Mouse (Mus musculus) heart, embryonic 16.5 days (tissue): ENCODE measurements around the gene Caly. TPM values are rescaled to one million over a fixed set of nuclear protein-coding genes. Genes with fewer than 3 reads are reported as not detected.

ENCODE experiments used
- ATAC-seq: fragments of 200-750 bp; cut with Nextera tagmentation; replicated peaks from 2 replicates; pipeline ENCODE4 v1.8.0; 2017; ENCODE audit warnings: moderate number of reproducible peaks; ENCODE audit not compliant: insufficient read depth, low FRiP score; ENCODE audit errors: extremely low read depth
- H3K27ac ChIP-seq: fragments of 300-500 bp; sonication (generic); 2 replicates; pipeline ENCODE4 v1.5.1; 2014; ENCODE audit warnings: mild to moderate bottlenecking, low read length, control low read depth, moderate library complexity
- H3K27me3 ChIP-seq: fragments of 300-500 bp; sonication (generic); 2 replicates; pipeline ENCODE4 v1.6.1; 2014; ENCODE audit warnings: low read length, mixed read lengths; ENCODE audit not compliant: control insufficient read depth, insufficient read depth
- H3K36me3 ChIP-seq: fragments of 300-500 bp; sonication (generic); 2 replicates; pipeline ENCODE4 v1.6.1; 2014; ENCODE audit not compliant: control insufficient read depth, insufficient read depth
- H3K4me1 ChIP-seq: fragments of 300-500 bp; sonication (generic); 2 replicates; pipeline ENCODE4 v1.6.1; 2014; ENCODE audit warnings: low read length, mixed read lengths; ENCODE audit not compliant: control insufficient read depth, insufficient read depth
- H3K4me2 ChIP-seq: fragments of 300-500 bp; sonication (generic); 2 replicates; pipeline ENCODE4 v1.6.1; 2014; ENCODE audit warnings: low read depth, mild to moderate bottlenecking, control low read depth, low read length
- H3K4me3 ChIP-seq: fragments of 300-500 bp; sonication (generic); 2 replicates; pipeline ENCODE4 v1.5.1; 2014; ENCODE audit warnings: mild to moderate bottlenecking, control low read depth, low read length
- H3K9ac ChIP-seq: fragments of 300-500 bp; sonication (generic); 2 replicates; pipeline ENCODE4 v1.6.1; 2014; ENCODE audit warnings: low read length, control low read depth
- H3K9me3 ChIP-seq: fragments of 300-500 bp; sonication (generic); replicated peaks from 2 replicates; pipeline ENCODE4 v1.6.1; 2016; ENCODE audit warnings: low read length; ENCODE audit not compliant: control insufficient read depth
- WGBS: fragments of 180-500 bp; shearing (Covaris S2); extraction: QIAGEN DNeasy Blood & Tissue Kit; methylation state at CpG from one replicate; pipeline ENCODE4 v1.1.7; 2014; 5-methylcytosine and 5-hydroxymethylcytosine counted together
- polyA plus RNA-seq: library from polyadenylated mRNA; unstranded; fragments of >200 nt; fragmentation: Nextera tagmentation; extraction: Ambion mirVana; gene quantifications from 2 replicates; pipeline ENCODE4 v1.2.1, GENCODE M21; 2015

Gene Caly
- polyA plus RNA-seq, 1 experiment from 2014 or later = 0.66 TPM

DNA sequence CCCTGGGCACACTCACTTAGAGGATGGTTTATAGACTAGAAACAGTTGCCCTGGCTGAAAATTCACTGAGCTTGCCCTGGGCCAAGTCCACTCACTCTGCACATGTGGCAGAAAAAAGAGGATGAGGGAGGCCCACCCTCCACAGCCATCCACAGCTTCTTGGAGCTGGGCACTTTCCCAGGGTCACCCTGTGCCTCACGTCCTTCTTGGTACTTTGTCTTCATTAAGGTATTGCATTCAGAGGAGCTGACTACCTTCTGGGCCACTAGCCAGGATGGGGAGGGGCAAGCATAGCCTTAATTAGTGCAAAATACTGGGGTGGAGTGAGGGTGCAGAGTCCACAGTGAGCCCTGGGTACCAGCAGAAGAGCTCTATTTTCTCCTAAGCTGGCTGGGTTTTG lies 13.2 kb upstream of the Caly start:
- no peak overlapping the region for H3K9ac ChIP-seq
- no peaks in the 10 kb centered on the region for H3K9me3 ChIP-seq
- H3K27ac ChIP-seq = no peak overlapping the region
- ATAC-seq = 0 out of 2 replicates have a peak, but pooled peaks have one; percentile 12
- 33% methylated on average over 1 of the region's 1 CpGs for WGBS
- H3K4me3 ChIP-seq = no peak overlapping the region
- no peak overlapping the region for H3K4me2 ChIP-seq
- H3K27me3 ChIP-seq = no peaks in the 10 kb centered on the region
- peaks cover 10% of the 10 kb centered on the region for H3K4me1 ChIP-seq
- H3K36me3 ChIP-seq = peaks cover 2% of the 10 kb centered on the region

DNA sequence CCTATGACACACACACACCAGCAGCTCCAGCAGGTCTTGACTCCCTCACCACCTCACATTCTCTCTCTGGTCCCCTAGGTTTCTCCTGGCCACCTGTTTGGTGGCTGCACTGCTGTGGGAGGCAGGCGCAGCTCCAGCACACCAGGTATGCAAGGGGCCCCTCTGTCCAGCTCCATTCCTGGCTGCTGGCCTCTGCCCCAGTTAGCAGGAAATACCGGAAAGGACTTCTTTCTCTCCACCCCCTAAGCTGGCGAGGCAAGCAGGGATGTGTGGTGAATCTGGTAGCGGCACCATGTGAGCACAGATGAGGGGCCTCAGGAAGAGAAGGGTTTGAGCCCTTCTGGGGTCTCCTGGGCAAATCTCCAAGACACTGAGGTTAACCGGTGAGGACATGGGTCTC lies 12.6 kb upstream of the Caly start:
- Histone ChIP-seq H3K4me2 (no peak overlapping the region; the same call in 1 of the 2 replicates), H3K27ac (no peak overlapping the region), H3K4me1 (peaks cover 10% of the 10 kb centered on the region), H3K36me3 (peaks cover 2% of the 10 kb centered on the region), H3K27me3 (no peaks in the 10 kb centered on the region), H3K4me3 (no peak overlapping the region), H3K9me3 (no peaks in the 10 kb centered on the region), H3K9ac (peak overlapping the region; percentile 22; the same call in 1 of the 2 replicates)
- ATAC-seq = no peak
- WGBS = 32% methylated on average over 5 of the region's 5 CpGs

DNA sequence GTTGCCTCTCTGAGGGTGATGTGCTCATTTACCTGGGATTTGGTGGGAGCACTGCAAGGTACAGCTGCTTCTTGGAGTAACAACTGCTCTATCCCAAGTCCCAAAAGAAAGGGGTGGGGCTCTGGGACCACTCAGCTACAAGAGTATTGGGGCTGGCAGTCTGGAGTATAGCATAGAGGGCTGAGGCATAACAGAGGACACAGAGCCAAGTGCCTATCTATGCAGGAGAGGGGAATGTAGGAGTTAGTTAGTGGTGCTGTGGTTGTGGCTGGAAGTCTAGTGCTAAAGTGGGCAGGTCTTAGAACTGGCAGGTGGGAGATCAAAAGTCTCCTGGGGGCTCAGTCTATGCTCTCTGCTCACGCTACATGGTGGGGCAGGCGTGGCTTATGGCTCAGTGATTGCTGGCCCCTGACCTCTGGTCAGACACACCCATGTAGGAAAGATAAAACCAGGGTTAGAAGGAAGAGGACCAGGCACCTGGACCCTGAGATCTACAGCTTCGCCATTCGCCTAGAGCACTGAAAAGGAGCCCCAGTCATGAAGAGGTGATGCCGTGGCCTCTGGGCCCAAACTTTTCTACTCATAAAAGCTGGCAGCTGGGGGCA lies 10.7 kb upstream of the Caly start, which contains the start of gene Prap1:
Prap1 (plus strand) TSS at position 472 of the 605 bp plus-strand sequence.
- H3K9ac ChIP-seq = no peak within 1 kb of the TSS
- no peak within 1 kb of the TSS for H3K27ac ChIP-seq
- H3K4me1 ChIP-seq = peaks cover 10% of the 10 kb centered on the region
- no peaks in the 10 kb centered on the region for H3K9me3 ChIP-seq
- H3K4me2 ChIP-seq = no peak within 1 kb of the TSS
- H3K27me3 ChIP-seq = no peaks in the 10 kb centered on the region
- ATAC-seq = no peak
- H3K4me3 ChIP-seq = no peak within 1 kb of the TSS
- no peaks in the 10 kb centered on the region; the same call in 1 of the 2 replicates for H3K36me3 ChIP-seq
- 72% methylated on average over 5 of the region's 5 CpGs for WGBS

DNA sequence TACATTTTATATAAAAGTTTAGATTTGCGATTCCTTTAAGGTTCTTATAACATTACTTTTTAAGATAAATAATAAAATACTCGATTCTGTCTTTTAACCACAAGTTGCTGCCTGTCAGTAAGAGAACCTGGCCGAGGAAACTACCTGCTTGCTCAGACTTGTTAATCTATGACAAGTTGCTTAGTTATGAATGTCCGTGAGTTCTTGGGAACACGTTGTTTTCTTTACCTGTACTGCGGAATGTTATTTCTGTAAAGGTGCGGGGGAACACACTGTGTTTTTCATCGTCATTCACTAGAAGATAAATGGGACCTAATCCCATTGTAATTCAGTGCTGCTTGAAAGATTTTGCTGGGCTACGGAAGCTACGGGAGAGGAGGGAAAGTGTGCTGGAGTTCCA lies 8.3 kb upstream of the Caly start:
- Histone ChIP-seq H3K27ac (no peak overlapping the region), H3K4me3 (no peak overlapping the region), H3K9ac (no peak overlapping the region), H3K9me3 (no peaks in the 10 kb centered on the region), H3K4me2 (no peak overlapping the region), H3K36me3 (no peaks in the 10 kb centered on the region), H3K4me1 (peaks cover 10% of the 10 kb centered on the region), H3K27me3 (no peaks in the 10 kb centered on the region; the same call in 1 of the 2 replicates)
- 78% methylated on average over 10 of the region's 10 CpGs for WGBS
- no peak for ATAC-seq

DNA sequence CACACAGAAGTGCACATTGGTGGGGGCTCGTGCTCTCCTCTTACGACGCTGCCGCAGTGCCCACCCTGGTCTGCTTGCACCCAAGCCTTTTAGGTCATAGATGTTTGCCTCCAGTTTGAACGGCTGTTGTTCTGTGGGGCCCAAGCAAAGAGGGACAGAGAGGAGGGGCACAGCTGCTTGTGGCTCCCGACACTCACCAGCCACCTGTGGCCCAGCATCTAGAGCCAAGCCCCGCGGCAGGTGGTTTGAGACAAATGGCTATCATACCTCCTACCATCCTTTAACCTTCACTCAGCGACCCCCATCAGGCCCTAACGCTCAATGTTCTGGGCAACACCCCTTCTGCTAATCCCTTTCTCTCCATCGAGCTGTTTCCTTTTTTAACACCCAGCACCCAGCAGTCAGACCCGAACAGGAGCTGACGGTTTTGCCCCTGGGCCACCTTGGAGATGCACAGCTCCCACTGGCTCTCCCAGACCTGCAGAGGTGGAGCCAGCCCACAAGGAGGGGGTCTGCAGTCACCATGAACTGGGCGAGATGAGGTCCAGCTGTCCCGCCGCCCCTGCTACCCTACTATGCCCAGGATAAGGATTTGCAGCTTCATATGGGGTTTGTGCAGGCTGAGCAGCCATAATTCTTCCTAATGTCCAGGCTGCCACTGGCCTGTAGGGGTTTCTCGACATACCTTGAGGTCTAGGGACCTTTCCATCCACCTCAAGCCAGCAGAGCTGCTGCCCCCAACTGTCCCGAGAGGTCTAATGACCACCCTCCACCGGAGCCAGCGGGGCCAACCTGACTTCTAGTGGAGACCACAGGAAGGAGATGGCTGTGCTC lies 723 bp downstream of the Caly start:
- Histone ChIP-seq H3K27ac (no peak overlapping the region), H3K4me1 (peaks cover 5% of the 10 kb centered on the region; the same call in 1 of the 2 replicates), H3K4me3 (no peak overlapping the region), H3K9ac (no peak overlapping the region), H3K27me3 (peaks cover 49% of the 10 kb centered on the region), H3K4me2 (no peak overlapping the region), H3K9me3 (no peaks in the 10 kb centered on the region), H3K36me3 (no peaks in the 10 kb centered on the region)
- WGBS = 21% methylated on average over 20 of the region's 20 CpGs
- no peak for ATAC-seq

DNA sequence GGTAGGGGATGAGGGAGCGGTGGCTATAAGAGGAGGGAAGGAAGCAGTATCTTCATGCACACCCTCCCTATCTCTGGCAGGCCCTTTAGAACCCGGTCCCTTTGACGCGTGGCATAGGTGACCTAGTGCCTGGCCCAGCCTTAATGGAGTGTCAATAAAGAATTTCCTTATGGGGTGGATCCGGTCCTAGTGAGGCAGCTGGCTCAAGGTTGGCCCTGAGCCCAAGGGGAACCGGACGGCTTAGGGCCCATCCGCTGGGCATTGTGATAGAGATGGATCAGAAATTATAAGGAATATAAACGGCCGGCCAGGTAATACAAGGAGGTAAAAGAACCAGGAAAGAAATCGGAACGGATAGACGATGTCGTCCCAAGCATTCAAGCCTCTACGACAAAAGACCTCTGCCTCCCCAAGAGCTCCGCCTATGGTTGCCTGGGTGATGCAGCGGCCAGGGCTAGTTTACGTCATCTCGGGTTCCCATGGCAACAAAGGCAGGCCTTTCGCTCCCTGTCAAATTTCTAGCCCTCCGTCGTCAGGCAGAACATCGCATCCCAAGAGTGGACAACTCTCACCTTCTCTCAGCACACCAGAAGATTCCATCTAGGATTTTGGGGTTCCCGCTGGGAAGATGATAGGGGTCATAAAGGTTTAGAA lies 1.7 kb downstream of the Caly start:
- 4% methylated on average over 24 of the region's 24 CpGs for WGBS
- ATAC-seq = 0 out of 2 replicates have a peak, but pooled peaks have one; percentile 49
- H3K27me3 ChIP-seq = peaks cover 49% of the 10 kb centered on the region

DNA sequence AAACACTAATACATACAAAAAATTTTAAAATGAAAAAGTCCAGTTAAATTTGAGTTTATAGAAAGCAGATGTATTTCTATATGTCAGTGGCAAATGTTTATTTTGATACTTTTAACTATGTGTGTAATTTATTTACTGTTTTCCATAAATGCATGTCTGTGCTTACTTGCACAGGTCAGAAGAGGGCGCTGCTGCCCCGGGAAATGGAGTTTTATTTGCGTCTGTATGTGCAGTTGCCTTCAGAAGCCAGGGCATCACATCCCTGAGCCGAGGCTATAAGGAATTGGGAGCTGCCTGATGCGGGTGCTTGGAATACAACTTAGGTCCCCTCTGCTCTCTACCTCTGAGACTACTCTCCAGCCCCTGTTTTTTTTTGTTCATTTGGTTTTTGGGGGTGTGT lies 3.6 kb downstream of the Caly start:
- H3K4me2 ChIP-seq = no peak overlapping the region
- no peak overlapping the region for H3K4me3 ChIP-seq
- H3K4me1 ChIP-seq = peaks cover 5% of the 10 kb centered on the region; the same call in 1 of the 2 replicates
- no peak overlapping the region for H3K9ac ChIP-seq
- H3K27me3 ChIP-seq = peaks cover 45% of the 10 kb centered on the region
- no peak for ATAC-seq
- WGBS = 7% methylated on average over 5 of the region's 5 CpGs
- no peak overlapping the region for H3K27ac ChIP-seq
- H3K36me3 ChIP-seq = no peaks in the 10 kb centered on the region
- no peaks in the 10 kb centered on the region for H3K9me3 ChIP-seq

More for the DNA sequence above, 1.7 kb downstream of the Caly start:
- Histone ChIP-seq H3K4me2 (peak overlapping the region; percentile 35), H3K4me1 (peaks cover 5% of the 10 kb centered on the region; the same call in 1 of the 2 replicates), H3K36me3 (no peaks in the 10 kb centered on the region), H3K27ac (no peak overlapping the region), H3K9ac (no peak overlapping the region), H3K4me3 (peak overlapping the region; percentile 25), H3K9me3 (no peaks in the 10 kb centered on the region)

DNA sequence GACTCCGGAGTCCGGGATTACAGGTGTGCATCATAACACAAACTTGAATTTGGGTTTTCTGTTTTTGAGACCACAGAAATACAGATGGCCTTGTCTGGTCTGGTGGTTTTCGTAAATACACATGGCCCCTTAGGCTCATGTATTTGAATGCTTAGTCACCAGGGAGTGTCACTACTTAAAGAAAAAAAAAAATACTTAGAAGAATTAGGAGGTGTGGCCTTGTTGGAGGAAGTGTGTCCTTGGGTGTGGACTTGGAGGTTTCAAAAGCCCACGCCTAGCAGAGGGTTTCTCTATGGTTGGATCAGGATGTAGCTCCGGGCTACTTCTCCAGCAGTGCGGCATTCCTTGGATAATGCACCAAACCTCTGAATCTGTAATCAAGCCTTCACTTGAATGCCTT lies 4.7 kb downstream of the Caly start:
- ATAC-seq = no peak
- H3K27me3 ChIP-seq = peaks cover 44% of the 10 kb centered on the region
- WGBS = 73% methylated on average over 6 of the region's 6 CpGs
- H3K4me1 ChIP-seq = peaks cover 5% of the 10 kb centered on the region; the same call in 1 of the 2 replicates
- H3K4me3 ChIP-seq = no peak overlapping the region
- no peak overlapping the region for H3K9ac ChIP-seq
- no peak overlapping the region for H3K27ac ChIP-seq
- H3K9me3 ChIP-seq = no peaks in the 10 kb centered on the region
- no peaks in the 10 kb centered on the region for H3K36me3 ChIP-seq
- no peak overlapping the region for H3K4me2 ChIP-seq
